Mouse (Mus musculus) embryo, embryonic 9.5 days (tissue): ENCODE measurements around the gene Ppp6c.
A peak's percentile ranks its signal among the peaks of the same experiment; 100 is the strongest.
"Not testable (repeated sequence)": the region's sequence is repeated elsewhere in the genome, so short reads cannot be mapped to it uniquely, and the experiment has no call there.

Experiments used
- DNase-seq: peaks from one replicate; pipeline ENCODE4 v3.0.0-alpha.2; 2017; ENCODE audit errors: extremely low spot score

Gene Ppp6c

DNA sequence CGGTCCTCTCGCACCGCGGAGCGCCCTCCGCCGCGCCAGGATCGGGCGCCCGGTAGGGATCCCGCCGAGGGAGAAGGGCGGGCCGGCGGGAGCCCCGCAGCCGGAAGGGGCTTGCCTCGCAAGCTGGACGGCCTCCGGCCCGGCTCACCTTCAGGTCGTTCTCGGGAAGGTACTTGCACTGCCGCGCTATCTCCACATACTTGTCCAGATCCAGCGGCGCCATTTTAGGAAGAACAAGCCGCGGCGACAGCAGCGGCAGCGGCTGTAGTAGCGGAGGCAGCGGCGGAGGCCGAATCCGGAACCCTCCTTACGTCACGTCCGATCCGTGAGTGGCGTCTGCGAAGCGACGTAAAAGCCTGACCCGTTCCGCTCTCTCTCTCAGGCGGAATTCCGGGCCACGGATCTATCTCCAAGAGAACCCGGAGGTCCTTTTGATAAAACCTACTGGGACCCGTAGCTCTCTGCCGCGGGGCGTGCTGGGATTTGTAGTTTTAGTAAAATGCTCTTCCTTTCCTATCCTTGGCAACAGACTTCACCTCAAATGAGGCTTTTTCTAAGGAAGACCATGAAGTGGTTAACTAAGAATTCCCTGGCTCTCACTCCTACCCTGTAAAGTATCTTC lies at the start of gene Ppp6c:
Gene Ppp6c (minus strand): TSS at position 433 of the 622 bp plus-strand sequence.
- peak; percentile 90 for DNase-seq

- DNase-seq: peak; percentile 6
Measured at GRCm38 (mm10) chr2:39268357-39268756, 42.1 kb upstream of the Ppp6c start.

- not testable (repeated sequence) for DNase-seq
Measured at GRCm38 (mm10) chr2:39252275-39252674, 26.0 kb upstream of the Ppp6c start.

- DNase-seq: not testable (repeated sequence)
Measured at GRCm38 (mm10) chr2:39246862-39247261, 20.6 kb upstream of the Ppp6c start.

DNA sequence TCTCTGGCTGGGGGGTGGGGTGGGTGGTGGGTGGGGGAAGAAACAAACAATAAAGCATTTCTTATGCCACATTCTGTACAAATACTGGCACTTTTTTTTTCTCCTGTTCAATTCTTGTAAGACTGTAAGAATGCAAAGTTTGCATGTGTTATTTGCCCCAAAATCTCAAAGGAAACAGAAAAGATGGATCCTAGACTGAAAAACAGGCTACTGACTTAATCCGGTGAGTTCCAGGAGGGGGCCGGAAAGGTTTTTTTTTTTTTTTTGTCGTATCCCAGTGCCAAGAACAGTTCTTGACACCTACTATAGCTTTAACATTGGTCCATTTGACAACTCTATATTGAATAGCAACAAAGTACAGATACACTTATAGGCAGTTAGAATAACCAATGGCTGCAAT lies 480 bp upstream of the Ppp6c start:
- DNase-seq: no peak

GRCm38 (mm10) chr2:39225331-39226018 lies 776 bp downstream of the Ppp6c start:
- peak; percentile 7 for DNase-seq

GRCm38 (mm10) chr2:39224621-39225020 lies 1.6 kb downstream of the Ppp6c start:
- no peak for DNase-seq

GRCm38 (mm10) chr2:39220010-39220409 lies 6.2 kb downstream of the Ppp6c start:
- no peak for DNase-seq

GRCm38 (mm10) chr2:39219034-39219433 lies 7.2 kb downstream of the Ppp6c start:
- no peak for DNase-seq

GRCm38 (mm10) chr2:39217150-39217549 lies 9.1 kb downstream of the Ppp6c start:
- DNase-seq: no peak

DNA sequence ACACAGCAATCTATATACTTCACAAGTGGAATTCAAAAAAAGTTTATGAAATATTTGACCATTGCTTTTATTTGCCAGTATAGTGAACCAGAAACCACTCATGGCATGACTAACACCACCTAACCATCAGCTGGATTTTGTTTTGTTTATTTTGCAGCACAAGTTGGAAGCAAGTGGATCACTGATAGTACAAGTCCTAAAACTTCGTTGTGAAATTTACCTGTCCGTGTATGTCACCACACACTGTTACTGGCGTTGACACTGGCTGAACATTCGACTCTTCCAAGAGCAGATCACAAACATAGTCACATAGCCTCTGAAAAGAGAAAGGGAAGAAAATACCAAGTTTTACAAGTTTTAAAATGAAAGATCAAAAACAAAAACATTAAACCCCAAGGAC lies 15.5 kb downstream of the Ppp6c start:
- no peak for DNase-seq

DNA sequence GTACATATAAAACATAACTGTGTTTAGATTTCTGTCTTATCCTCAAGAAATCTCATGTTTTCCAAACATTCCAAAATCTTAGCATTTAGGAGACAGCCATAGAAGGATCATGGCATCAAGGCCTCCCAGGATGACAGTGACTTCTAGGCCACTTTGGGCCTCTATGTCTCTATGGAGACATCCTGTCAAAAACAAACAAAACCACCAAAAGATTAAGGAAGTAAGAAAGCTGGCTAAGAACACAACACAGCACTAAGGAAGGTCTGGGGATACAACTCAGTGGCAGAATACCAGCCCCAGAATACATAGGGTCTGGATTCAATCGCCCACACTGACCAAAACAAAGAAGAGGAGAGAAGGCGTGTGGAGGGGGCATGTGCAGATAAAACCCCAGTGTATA lies 22.9 kb downstream of the Ppp6c start:
- no peak for DNase-seq

GRCm38 (mm10) chr2:39194809-39195208 lies 31.4 kb downstream of the Ppp6c start:
- DNase-seq: no peak

- peak; percentile 95 for DNase-seq
Measured at GRCm38 (mm10) chr2:39190561-39191056, 35.6 kb downstream of the Ppp6c start, which contains the start of gene Scai. Scai (minus strand) TSS chr2:39190734.

DNA sequence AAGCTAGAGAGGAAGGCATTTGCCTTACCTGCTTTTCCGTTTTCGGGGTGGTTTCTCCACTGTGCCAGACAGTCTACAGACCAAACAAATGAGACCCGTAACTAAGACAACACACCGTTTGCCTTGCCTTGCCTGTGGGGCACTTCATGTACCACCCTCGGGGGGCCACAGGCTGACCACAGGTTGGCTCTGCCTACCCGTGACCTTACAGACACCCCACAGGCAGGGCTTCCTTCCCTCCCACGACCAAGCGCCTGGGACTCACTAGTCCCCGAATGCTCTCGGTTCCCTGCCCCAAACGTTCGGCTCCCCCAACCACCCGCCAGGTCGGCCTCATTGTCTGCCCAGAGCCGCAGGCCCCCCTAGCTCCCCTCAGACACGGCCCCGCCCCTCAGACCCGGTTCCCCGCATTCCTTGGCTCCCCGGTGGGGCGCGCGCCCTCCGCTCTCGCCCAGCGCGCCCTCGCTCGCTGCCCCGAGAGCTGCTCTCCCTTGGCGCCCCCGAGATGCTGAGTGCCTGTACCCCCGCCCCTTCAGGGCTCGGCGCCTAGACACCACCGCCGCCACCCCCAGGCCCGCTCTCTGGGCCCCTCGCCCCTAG lies 36.2 kb downstream of the Ppp6c start:
- no peak for DNase-seq

- no peak for DNase-seq
Measured at GRCm38 (mm10) chr2:39185942-39186341, 40.3 kb downstream of the Ppp6c start.

GRCm38 (mm10) chr2:39183587-39183986 lies 42.7 kb downstream of the Ppp6c start:
- no peak for DNase-seq

- DNase-seq: no peak
Measured at GRCm38 (mm10) chr2:39160996-39161395, 65.3 kb downstream of the Ppp6c start.

- no peak for DNase-seq
Measured at GRCm38 (mm10) chr2:39157916-39158315, 68.3 kb downstream of the Ppp6c start.

DNA sequence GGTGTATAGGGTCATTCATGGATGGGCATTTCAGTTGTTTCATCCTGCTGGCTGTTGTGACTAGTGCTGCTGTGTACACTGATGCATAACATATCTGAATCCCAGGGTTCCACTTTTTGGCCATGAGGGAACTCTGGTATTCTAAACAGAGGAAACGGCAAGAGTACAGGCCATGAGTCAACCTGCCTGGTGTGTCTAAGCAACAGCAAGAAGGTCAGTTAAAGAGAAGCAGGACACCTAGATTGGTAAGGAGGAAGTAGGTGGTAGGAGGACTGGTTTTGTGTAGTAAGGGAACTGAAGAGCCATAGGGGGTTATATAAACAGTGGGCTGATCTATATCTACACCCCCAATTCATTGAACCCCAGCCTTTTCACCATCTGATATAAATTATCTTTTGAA lies 69.4 kb downstream of the Ppp6c start:
- DNase-seq: no peak

GRCm38 (mm10) chr2:39150943-39151342 lies 75.3 kb downstream of the Ppp6c start:
- DNase-seq: no peak

DNA sequence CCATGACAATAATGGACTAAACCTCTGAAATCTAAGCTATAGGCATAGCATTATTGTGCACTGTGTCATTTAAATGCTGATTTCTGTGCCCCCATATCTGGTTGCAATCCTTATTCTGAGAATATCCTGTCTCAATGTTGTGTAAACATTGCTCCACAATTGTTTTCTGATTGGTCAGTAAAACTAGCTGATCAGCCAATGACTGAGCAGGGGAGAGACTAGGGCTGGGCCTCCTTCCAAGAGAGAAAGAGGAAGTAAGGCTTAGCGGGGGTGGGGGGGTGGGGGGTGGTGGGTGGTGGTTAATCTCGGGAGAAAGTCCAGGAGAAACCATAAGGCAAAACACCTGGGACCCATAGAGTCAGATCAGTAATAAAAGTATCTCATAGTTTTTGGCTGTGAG lies 78.2 kb downstream of the Ppp6c start:
- DNase-seq: no peak

GRCm38 (mm10) chr2:39146469-39146868 lies 79.8 kb downstream of the Ppp6c start:
- DNase-seq: no peak
